Mouse (Mus musculus) urinary bladder, postnatal 36 days (tissue): ENCODE data around the gene Cops2.

Source experiments
- DNase-seq, 2 experiments: peaks; one replicate each; pipeline ENCODE4 v3.0.0; 2022; ENCODE audit warnings: low spot score in 2 of 2, mixed read lengths in 1 of 2

The Cops2 gene

DNA sequence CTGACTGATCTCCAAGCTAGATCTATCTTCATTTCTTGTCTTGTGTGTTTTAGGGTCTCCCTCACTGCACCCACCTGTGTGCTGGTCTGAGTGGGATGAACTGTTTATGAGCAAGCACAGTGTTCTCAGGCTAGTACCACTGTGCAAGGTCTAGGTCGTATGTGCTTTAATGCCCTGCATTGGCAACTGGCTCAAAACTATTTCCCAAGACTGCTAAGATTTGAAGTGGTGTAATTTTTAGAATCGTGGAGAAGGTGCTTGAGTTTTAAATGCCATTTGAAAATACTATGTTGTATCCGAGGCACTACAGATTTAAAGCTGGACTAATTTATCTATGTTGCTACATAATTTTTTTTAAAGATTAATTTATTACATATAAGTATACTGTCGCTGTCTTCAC is 31.0 kb downstream of the Cops2 start:
- DNase-seq = no peak

DNA sequence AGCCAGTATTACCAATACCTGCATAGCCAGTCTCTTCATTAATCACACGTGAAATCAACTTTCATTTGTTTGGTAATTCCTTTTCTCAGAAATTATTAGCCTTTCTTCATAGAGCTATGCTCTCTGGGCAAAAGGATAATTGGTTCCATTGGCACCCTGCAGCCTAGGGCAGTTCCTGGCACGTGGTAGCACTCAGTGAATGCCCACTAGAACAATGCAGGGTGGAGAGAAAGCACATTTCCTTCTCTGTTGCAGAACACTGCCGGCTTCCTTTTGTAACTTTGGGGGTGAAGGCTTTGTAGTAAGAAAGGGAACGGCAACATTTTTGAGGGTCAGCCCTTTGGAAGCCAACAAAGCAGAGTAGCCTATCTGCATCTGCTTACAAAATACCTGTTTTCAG is 32.7 kb downstream of the Cops2 start:
- DNase-seq = no peak

DNA sequence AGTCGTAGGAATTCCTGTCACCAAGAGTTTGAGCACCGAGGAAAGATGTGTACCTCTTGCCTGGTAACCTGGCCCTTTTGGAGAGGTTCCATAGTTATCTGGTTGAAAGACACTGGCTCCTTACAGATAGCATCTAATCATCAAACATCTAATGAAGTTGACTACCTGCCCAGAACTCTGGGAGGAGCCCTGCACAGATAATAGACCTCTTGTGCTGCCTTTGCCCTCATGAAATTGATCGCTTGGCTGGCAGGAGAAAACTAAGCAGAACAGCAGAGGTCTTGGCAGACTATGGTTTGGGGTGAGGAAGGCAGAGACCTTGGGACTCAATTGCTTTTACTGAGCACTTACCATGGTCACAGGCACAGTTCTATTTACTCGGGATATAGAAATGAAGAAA is 38.5 kb downstream of the Cops2 start:
- no peak for DNase-seq

DNA sequence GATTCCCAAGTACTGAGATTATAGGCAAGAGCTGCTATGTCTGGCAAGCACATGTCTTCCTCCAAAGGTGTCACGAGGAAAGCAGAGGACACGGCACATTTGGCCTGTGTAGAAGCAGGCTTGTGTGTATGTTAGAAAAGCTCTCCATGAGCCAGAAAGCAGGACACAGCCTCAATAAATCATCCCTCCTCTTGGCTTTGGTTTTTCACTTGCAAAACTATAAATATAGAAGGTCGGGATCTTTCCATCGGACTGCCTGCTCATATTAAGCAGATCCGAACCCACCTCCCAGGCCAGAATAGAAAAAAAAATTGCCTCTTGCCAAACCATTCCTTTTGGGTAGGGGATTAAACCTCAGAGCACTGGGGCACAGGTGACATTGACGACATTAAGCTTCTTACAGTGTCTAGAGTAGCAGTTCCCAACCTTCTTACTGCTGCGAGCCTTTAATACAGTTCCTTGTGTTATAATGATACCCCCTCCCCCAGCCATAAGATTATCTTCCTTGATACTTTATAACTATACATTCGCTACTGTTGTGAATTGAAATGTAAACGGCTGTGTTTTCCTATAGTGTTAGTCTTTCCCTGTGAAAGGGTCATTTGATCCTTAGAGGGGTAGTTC is 44.9 kb downstream of the Cops2 start:
- DNase-seq = no peak

DNA sequence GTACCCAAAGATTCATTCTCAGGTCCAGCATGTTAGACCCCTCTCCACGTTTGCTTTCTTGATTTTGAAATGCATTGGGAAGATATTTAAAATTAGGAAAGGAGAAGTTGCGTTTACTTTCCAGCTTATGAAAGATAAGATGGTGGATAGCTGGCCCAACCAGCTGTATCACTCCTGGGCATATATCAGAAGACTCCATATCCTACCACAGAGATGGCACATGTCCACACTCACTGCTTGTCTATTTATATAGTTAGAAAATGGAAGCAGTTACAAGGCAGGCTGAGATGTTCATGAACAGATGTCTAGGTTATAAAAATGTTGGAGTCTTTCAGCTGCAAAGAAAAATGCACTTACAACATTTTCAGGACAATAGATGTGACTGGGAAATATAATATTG is 47.6 kb downstream of the Cops2 start:
- no peak for DNase-seq

DNA sequence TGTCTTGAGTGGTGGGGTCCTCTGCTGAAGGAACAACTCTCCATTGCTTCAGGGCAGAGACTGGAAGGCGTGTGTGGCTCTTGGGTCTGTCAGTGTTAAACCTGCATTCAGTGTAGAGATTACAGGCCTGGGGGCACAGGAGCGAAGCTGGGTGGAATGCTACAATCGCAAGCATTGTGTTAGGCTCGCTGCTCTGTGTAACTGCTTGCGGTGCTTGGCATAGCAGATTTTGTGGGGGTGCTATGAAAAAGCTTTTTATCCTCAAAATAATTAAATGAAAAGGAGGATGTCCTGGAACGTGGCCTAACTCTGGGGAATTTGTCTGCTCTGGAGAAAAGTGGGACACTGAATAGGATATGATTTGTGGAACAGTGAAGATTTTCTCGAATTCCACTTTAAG is 49.4 kb downstream of the Cops2 start:
- DNase-seq = no peak

DNA sequence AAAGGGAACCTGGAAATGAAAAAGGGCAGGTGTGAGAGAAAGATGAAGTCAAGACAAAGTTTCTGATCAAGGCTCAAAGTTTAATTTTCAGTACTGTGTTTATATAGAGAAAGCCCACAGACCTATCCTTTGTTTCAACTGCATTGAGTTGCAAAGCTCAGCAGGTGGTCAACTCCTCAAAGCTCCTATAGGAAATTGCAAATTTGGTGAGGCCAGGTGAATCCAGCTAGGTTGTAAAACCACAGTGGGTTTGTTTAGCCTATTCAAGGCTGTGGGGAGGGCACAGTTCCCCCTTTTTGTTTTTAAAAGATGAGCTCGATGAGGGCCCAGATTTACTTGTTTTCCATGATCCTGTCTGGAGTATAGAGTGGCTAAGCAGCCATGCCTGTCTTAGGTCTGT is 53.1 kb downstream of the Cops2 start:
- no peak for DNase-seq

DNA sequence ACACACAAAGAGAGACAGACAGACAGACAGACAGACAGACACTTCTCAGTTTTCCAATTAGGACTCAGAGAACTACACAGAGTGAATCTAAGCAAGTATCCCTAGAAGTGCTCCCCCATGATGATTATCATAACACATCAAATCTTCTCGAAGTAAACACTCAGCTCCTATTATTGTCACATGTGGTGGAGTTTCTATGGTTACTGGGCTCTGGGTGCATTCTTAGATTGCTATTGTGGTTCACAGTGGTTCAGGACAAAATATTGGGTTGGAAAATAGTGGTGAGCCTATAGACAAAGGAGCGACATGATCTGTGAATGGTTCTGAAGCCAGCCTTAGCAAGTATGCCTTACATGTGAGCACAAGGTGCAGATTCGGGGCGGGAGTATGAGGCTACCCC is 57.0 kb downstream of the Cops2 start:
- no peak for DNase-seq

DNA sequence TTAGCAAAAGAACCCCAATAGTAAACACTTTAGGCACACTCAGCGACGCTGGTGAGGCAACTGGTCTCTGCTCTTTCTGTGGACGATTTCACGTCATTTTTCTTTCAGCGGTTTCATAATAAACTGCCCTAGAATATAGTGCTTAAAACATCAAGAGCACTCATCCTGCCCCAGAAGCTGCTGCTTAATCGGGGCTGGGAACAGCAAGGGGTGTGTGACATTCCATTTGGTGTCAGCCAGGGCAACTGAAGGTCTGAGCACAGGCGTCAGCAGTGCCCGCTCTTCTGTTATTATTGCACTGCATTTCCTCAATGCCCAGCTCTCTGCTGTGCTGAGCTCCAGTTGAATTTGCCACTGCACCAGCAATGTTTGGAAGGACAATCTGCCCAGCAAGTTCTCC is 57.9 kb downstream of the Cops2 start:
- no peak for DNase-seq

DNA sequence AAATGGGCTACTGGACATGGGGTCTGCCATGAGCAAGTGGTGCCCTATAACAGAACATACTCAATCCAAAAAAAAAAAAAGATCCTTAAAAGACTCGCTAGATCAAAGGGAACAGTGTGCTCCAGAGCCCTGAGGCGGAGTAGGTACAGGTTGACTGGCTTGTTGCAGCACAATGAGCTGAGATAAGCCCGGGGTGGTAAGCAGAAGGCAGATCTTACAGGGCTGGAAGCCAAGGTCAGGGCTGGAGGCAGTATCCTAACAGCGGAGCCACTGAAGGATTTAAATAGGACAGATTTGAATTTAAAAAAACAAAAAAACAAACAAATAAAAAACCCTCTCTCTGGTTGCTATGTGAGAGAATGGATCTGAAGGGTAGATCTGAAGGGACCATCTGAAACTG is 58.5 kb downstream of the Cops2 start:
- no peak for DNase-seq

DNA sequence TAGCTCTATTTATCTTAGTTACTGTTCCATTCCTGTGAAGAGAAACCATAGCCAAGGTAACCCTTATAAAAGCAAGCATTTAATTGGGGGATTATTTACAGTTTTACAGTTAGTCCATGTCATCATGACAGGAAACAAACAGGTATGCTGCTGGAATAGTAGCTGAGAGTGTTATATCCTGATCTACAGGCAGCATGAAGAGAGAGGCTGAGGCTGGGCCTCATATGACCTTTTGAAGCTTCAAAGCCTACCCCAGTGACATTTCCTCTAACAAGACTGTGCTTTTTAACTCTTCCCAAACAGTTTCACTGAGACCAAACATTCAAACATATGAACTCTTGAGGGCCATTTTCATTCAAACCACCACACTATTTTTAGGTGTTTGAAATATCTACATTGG is 61.1 kb downstream of the Cops2 start:
- no peak for DNase-seq

DNA sequence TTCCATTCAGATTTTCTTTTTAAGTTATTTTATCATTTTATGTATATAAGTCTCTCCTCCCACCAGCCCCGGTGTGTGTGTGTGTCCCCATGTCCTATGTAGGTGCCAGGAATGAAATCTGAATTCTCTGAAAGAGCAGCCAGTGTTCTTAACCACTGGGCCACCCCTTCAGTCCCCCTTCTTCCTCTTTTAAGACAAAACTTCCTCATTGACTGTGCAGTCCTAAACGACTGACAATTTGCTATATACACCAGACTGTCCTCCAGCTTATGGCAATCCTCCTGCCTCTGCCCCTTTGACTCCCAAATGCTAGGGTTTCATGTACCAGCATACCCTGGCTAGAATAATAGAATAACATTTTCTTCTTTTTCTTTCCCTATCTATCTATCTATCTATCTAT is 63.8 kb downstream of the Cops2 start:
- no peak for DNase-seq

DNA sequence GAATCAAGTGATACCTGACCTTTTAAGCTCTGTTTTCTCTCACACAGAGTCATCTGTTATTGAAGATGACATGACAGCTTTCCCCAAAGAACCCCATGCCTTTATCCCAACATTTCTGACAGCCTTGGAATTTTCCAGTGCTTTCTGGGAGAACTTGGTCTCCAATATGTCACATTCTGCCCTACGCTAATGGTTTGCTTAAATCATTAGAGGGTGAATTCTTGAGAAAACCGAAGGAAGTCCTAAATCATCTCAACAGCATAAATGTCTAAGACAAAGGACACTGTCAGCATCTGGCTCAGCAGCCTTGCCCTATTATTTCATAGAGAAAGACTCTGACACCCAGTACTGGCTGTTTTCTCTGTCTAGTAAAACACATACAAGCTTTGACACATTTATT is 64.8 kb downstream of the Cops2 start:
- DNase-seq = no peak

DNA sequence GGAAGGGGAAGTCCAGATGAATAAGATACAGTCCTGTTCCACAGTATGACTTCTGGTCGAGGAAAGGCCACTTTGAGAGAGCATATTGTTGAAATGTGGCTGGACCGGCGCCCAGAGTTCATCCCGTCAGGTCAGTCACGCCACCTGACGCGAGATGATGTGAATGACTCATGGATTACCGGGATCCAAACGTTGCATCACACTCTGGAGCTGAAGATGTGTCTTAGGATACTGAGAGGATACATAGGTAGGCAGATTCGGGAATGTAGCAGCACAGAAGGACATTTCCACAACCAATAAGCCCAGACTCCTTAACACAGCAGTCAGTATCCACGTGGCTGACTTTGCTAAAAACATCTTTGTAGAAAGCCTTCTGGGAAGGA is 66.1 kb downstream of the Cops2 start:
- DNase-seq = no peak

DNA sequence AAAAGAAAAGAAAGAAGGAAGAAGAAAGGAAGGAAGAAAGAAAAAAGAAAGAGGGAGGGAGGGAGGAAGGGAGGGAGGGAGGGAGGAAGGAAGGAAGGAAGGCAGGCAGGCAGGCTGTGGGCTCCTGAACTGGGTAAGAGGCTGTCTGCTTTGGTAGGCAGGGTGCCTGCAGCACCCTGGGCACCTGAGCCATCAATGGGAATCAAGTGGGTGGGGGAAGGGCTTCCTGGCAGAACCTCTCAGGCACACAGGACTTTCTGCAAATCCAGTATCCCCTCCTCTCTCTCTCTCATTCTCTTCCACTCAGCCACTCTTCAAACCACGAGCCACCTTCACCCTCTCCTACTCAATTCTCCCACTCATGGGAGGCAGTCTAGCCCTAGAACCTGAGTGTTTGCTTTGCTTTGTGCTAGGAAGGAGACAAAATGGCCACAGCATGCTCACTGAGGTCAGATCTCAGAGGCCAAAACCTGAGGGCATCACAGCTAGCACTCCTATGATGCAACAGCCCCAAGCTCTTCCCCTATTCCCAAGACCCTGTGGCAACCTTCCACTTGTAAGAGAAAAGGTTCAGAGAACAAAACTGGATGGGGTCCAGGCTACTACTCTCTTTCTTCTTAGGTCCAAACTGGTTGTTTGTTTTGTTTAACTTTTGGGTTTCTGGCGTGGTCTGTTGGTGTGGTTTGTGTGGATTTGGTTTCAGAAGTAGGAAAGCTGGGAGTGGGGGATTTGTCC is 66.6 kb downstream of the Cops2 start:
- DNase-seq = no peak

DNA sequence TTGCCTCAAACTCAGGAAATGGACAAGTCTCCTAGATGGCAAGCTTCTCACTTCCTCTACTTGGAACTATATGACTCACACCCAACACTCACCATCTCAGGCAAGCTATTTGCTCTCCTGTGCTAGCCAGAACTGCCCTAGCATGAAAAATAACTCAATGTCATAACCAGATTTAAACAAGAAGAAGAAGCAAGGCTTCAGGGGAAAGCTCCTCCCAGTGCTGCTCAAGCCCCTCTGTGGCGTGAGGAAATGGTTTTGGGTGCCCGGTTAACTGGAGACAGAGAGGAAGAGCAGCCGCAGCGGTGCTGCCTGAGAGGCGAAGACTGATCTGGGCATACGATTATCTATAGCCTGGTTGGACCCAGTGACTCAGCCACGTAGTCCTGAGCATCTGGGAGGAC is 67.5 kb downstream of the Cops2 start:
- no peak for DNase-seq

DNA sequence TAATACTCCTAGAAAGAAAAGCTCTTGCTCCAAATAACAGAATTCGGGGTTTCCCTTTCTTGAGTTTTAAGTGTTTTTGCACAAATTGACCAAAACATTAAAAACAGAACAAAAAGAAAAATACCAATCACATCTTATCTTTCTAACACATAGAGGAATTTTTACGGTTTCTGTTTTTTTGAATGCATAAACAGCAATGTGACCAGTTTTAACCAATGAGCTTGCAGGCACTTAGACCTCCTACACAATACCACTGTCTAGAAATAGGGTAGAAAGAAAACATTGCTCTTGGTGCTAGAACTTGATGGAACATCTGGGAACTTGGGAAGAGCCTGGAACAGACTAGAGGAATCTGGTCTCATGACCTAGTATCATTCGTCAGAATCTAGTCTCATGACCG is 68.7 kb downstream of the Cops2 start:
- no peak for DNase-seq

DNA sequence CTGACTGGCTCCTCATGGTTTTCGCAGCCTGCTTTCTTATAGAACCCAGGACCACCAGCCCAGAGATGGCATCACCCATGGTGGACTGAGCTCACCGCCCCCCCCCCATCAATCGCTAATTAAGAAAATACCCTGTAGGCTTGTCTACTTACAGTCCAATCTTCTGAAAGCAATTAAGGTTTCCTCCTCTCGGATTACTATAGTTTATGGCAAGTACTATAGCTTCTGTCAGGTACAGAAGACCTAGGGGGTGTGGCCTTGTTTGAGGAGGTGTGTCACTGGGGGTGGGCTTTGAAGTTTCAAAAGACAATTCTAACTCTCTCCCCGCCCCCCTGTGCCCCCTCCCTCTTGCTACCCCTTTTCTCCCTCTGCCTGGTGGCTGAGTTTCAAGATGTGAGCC is 69.7 kb downstream of the Cops2 start:
- DNase-seq = no peak

DNA sequence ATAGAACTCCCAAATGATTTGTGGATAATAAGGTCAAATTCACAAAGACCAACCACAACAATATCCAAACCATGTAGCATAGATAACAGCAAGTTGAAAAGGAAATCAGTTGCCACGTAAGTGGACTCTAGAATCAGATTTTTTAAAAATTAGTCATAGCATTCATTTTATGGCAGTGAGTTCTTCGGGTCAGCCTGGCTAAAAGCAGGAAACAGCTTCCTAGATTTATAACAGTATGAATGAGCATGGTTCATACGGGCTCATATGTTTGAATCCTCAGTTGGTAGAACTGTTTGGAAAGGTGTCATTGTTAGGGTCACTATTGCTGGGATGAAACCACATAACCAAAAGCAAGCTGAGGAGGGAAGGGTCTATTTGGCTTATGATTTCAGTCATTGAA is 70.2 kb downstream of the Cops2 start:
- DNase-seq = no peak

DNA sequence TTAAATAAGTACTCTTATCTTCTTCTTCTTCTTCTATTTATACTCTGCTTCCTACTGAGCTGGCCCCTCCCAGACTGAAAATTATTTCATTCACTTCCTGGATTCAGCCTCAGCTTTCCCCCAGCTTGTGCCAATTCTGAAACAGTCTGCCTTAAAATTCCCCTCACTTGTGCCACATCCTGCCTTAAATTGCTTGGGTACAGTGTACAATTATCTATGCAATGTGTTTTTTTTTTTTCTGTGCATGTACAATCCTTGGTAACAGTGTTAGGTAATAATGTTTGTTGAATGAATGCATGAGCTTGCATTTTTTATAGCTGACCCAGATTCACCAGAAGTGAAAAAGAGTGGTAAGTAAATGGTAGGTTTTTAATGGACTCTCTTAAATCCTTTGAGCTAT is 70.6 kb downstream of the Cops2 start:
- no peak for DNase-seq

DNA sequence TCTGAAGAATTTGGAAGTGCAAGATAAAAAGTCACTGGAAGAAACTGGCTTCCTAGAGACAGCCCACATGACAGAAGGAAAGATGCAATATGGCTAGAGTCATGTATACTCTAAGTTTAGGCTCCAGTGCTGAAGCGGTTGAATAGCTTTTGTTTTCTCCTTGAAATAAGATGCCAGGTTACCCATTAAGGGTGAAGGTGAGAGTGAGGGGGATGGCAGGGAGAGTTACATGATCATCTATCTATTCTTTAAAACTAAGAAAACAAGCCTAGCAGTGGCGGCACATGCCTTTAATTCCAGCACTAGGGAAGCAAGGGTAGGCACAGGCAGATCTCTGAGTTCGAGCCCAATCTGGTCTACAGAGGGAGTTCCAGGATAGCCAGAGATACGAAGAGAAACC is 73.9 kb downstream of the Cops2 start:
- no peak for DNase-seq

DNA sequence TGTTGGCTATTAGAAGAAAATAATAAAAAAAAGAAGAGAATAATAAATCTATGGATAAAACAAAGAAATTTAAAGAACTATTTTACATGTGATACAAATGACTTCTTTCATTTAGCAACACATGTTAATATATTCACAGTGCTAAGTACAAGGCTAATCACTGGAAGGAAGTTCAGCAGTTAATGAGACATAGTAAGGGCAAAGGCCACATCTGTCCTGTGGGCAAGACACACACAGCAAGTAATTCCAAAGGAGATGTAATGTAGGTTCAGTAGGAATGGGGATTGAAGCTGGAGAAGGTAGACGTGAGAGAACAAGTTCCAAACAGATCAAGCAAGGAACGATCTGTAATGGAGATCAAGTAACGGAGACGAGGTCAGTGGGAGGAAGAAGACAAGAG is 74.5 kb downstream of the Cops2 start:
- no peak for DNase-seq

DNA sequence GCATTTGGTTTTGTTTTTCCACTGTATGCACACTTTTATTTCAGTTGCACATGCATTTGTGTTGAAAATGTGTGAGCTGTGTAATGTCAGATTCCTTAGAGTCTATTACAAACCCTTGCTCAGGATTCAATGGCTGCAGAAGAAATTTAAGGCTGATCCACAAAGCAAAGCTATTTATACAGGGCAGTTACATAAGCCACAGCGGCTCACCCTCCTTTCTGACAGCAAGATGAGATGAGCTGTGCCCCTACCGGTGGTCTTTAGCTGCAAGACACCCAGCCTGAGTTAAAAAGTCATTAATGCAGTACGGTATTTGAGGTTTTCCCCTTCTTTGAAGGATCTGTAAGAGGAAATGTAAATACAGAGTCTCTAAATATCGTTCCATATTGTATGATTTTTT is 75.1 kb downstream of the Cops2 start:
- DNase-seq = no peak

DNA sequence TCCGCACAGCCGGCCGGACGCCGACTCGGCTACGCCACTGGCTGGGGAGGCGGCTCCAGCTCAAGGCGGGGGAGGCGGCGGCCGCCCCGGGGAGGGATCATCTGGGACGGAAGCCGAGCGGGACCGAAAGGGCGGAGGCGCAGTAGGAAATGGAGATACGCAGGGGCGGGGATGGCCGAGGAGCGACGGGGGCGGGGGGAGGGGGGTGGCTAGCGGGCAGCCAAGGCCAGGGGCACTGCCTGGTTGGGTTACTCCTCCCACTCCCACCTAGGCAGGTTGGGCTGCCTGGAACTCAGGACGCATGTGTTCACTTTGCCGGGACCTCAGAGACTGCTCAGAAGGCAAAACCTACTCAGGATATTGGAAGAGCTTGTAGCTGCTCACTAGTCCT is 76.2 kb downstream of the Cops2 start, which contains the start of gene Secisbp2l:
Secisbp2l (minus strand) TSS at position 152 of the 391 bp plus-strand sequence.
- peak; percentile 95 to 96 for DNase-seq
